Mouse (Mus musculus): ENCODE results near the gene Ino80. TPM values are rescaled to one million over a fixed set of nuclear protein-coding genes. Genes with fewer than 3 reads are reported as not detected.
"Not testable (repeated sequence)": the region's sequence is repeated elsewhere in the genome, so short reads cannot be mapped to it uniquely, and the experiment has no call there.

Ino80 gene
- polyA plus RNA-seq (2014; fragmentation: Nextera tagmentation; extraction: Ambion mirVana), result 3.7 TPM in 2 replicates

DNA sequence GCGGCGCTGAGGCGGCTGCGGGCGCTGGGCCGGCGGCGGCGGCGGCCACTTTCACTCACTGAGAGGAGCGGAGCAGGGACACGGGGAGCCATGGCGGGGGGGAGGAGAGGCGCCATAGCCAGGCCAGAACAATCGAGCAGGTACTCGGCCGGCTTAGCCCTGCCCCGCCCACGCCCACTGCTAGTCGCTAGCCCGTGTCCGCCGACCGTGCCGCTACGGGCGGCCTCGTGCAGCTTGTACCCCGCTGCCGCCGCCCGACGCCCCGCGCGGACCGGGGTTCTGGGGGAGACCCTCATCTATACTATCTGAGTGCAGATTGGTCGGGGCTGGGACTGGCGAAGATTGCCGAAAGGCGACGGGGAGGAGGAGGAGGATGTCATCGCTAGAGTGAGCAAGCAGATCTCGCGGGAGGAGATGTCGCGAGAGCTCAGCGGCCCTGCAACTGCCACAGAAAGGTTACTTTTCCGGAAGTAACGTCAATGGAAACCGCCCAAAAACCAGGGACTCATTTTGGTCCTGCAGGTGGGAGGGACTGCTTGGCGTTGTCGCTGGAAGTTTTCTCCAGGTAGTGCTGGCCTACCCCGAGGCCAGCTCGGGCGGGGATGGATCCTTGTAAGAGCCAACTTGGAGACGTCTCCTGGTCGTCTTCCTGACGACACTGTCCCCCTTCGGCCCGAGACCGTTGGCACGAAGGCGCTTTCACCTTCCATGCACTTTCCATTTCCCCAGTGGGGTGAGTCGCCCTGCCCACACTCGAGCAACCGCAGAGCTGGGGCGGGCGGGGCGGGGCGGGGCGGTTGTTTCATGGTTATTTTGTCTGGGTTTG, at the start of gene Ino80:
Ino80 (minus strand) TSS at position 117 of the 826 bp plus-strand sequence.
- H3K4me3 ChIP-seq (ENCODE audit: low read depth, low read length), result peak within 1 kb of the TSS; percentile 97
- WGBS (ENCODE audit: insufficient replicate concordance), result under 1% methylated on average over 67 of the region's 72 CpGs
- peak within 1 kb of the TSS; percentile 100 for H3K9ac ChIP-seq (ENCODE audit: low read depth, low read length)
- no peaks in the 10 kb centered on the region for H3K9me3 ChIP-seq (replicated peaks; ENCODE audit: control insufficient read depth, low read length)
- peak; percentile 94 for ATAC-seq (replicated peaks; ENCODE audit: insufficient number of reproducible peaks, low FRiP score, low TSS enrichment)
- H3K36me3 ChIP-seq (ENCODE audit: control insufficient read depth, insufficient read depth, low read length), result no peaks in the 10 kb centered on the region
- peaks cover 18% of the 10 kb centered on the region for H3K4me1 ChIP-seq (ENCODE audit: control insufficient read depth, insufficient read depth, low read length)
- H3K27ac ChIP-seq (ENCODE audit: low read depth, low read length), result peak within 1 kb of the TSS; percentile 99
- H3K4me2 ChIP-seq, result peak within 1 kb of the TSS; percentile 93
- H3K27me3 ChIP-seq (ENCODE audit: control insufficient read depth, insufficient read depth, low read length), result no peaks in the 10 kb centered on the region

- H3K27me3 ChIP-seq (ENCODE audit: control insufficient read depth, insufficient read depth, low read length), result no peaks in the 10 kb centered on the region
- no peaks in the 10 kb centered on the region for H3K9me3 ChIP-seq (replicated peaks; ENCODE audit: control insufficient read depth, low read length)
- 47% methylated on average over 4 of the region's 4 CpGs for WGBS (ENCODE audit: insufficient replicate concordance)
- no peak overlapping the region for H3K27ac ChIP-seq (ENCODE audit: low read depth, low read length)
- ATAC-seq (replicated peaks; ENCODE audit: insufficient number of reproducible peaks, low FRiP score, low TSS enrichment), result no peak
- H3K4me3 ChIP-seq (ENCODE audit: low read depth, low read length), result no peak overlapping the region
- no peaks in the 10 kb centered on the region for H3K4me1 ChIP-seq (ENCODE audit: control insufficient read depth, insufficient read depth, low read length)
- H3K4me2 ChIP-seq, result no peak overlapping the region
- no peaks in the 10 kb centered on the region for H3K36me3 ChIP-seq (ENCODE audit: control insufficient read depth, insufficient read depth, low read length)
- no peak overlapping the region for H3K9ac ChIP-seq (ENCODE audit: low read depth, low read length)
Measured at GRCm38 (mm10) chr2:119525422-119525821, 47.9 kb upstream of the Ino80 start.

DNA sequence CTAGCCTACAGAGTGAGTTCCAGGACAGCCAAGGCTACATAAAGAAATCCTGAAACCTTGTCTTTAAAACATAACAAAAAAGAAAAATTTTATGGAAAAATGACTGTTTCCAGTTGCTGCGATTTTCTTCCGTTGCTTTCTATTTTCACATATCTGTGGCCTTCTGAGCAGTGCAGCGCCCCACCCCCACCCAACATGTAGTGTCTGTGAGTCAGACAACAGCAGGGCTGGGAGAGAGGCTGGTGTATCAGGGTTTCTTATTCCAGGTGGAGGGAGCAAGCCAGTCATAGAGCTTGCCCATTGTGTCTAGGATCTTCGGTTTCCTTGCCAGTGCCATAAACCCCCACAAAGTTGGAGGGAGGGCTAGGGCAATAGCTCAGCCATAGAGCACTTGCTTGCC, 46.3 kb upstream of the Ino80 start:
- Histone ChIP-seq H3K4me1 (ENCODE audit: control insufficient read depth, insufficient read depth, low read length) (no peaks in the 10 kb centered on the region), H3K9me3 (replicated peaks; ENCODE audit: control insufficient read depth, low read length) (no peaks in the 10 kb centered on the region), H3K4me3 (ENCODE audit: low read depth, low read length) (no peak overlapping the region), H3K4me2 (no peak overlapping the region), H3K9ac (ENCODE audit: low read depth, low read length) (no peak overlapping the region), H3K27me3 (ENCODE audit: control insufficient read depth, insufficient read depth, low read length) (no peaks in the 10 kb centered on the region), H3K27ac (ENCODE audit: low read depth, low read length) (no peak overlapping the region), H3K36me3 (ENCODE audit: control insufficient read depth, insufficient read depth, low read length) (no peaks in the 10 kb centered on the region)
- no peak for ATAC-seq (replicated peaks; ENCODE audit: insufficient number of reproducible peaks, low FRiP score, low TSS enrichment)
- WGBS (ENCODE audit: insufficient replicate concordance), result 65% methylated on average over 4 of the region's 4 CpGs

- Histone ChIP-seq H3K27me3 (ENCODE audit: control insufficient read depth, insufficient read depth, low read length) (no peaks in the 10 kb centered on the region), H3K9me3 (replicated peaks; ENCODE audit: control insufficient read depth, low read length) (no peaks in the 10 kb centered on the region), H3K4me3 (ENCODE audit: low read depth, low read length) (no peak overlapping the region), H3K9ac (ENCODE audit: low read depth, low read length) (no peak overlapping the region), H3K4me2 (no peak overlapping the region), H3K27ac (ENCODE audit: low read depth, low read length) (no peak overlapping the region), H3K4me1 (ENCODE audit: control insufficient read depth, insufficient read depth, low read length) (no peaks in the 10 kb centered on the region), H3K36me3 (ENCODE audit: control insufficient read depth, insufficient read depth, low read length) (no peaks in the 10 kb centered on the region)
- ATAC-seq (replicated peaks; ENCODE audit: insufficient number of reproducible peaks, low FRiP score, low TSS enrichment), result no peak
- 57% methylated on average over 7 of the region's 7 CpGs for WGBS (ENCODE audit: insufficient replicate concordance)
Measured at GRCm38 (mm10) chr2:119520550-119520949, 43.1 kb upstream of the Ino80 start.

GRCm38 (mm10) chr2:119516811-119517210, 39.3 kb upstream of the Ino80 start:
- no peak for ATAC-seq (replicated peaks; ENCODE audit: insufficient number of reproducible peaks, low FRiP score, low TSS enrichment)
- no peak overlapping the region for H3K9ac ChIP-seq (ENCODE audit: low read depth, low read length)
- no peaks in the 10 kb centered on the region for H3K27me3 ChIP-seq (ENCODE audit: control insufficient read depth, insufficient read depth, low read length)
- H3K4me1 ChIP-seq (ENCODE audit: control insufficient read depth, insufficient read depth, low read length), result no peaks in the 10 kb centered on the region
- H3K4me2 ChIP-seq, result no peak overlapping the region
- H3K9me3 ChIP-seq (replicated peaks; ENCODE audit: control insufficient read depth, low read length), result no peaks in the 10 kb centered on the region
- H3K4me3 ChIP-seq (ENCODE audit: low read depth, low read length), result no peak overlapping the region
- WGBS (ENCODE audit: insufficient replicate concordance), result 59% methylated on average over 5 of the region's 5 CpGs
- H3K27ac ChIP-seq (ENCODE audit: low read depth, low read length), result no peak overlapping the region
- no peaks in the 10 kb centered on the region for H3K36me3 ChIP-seq (ENCODE audit: control insufficient read depth, insufficient read depth, low read length)

- H3K9ac ChIP-seq (ENCODE audit: low read depth, low read length), result no peak overlapping the region
- ATAC-seq (replicated peaks; ENCODE audit: insufficient number of reproducible peaks, low FRiP score, low TSS enrichment), result no peak
- no peak overlapping the region for H3K4me2 ChIP-seq
- WGBS (ENCODE audit: insufficient replicate concordance), result 76% methylated on average over 3 of the region's 3 CpGs
- no peak overlapping the region for H3K27ac ChIP-seq (ENCODE audit: low read depth, low read length)
- no peaks in the 10 kb centered on the region for H3K9me3 ChIP-seq (replicated peaks; ENCODE audit: control insufficient read depth, low read length)
- H3K36me3 ChIP-seq (ENCODE audit: control insufficient read depth, insufficient read depth, low read length), result no peaks in the 10 kb centered on the region
- no peaks in the 10 kb centered on the region for H3K27me3 ChIP-seq (ENCODE audit: control insufficient read depth, insufficient read depth, low read length)
- no peak overlapping the region for H3K4me3 ChIP-seq (ENCODE audit: low read depth, low read length)
- no peaks in the 10 kb centered on the region for H3K4me1 ChIP-seq (ENCODE audit: control insufficient read depth, insufficient read depth, low read length)
Measured at GRCm38 (mm10) chr2:119514026-119514522, 36.6 kb upstream of the Ino80 start.

- WGBS (ENCODE audit: insufficient replicate concordance), result 77% methylated on average over 3 of the region's 3 CpGs
Measured at GRCm38 (mm10) chr2:119512292-119512691, 34.8 kb upstream of the Ino80 start.

GRCm38 (mm10) chr2:119510856-119511255, 33.4 kb upstream of the Ino80 start:
- no peak overlapping the region for H3K4me3 ChIP-seq (ENCODE audit: low read depth, low read length)
- H3K9me3 ChIP-seq (replicated peaks; ENCODE audit: control insufficient read depth, low read length), result no peaks in the 10 kb centered on the region
- 74% methylated on average over 2 of the region's 2 CpGs for WGBS (ENCODE audit: insufficient replicate concordance)
- no peak overlapping the region for H3K4me2 ChIP-seq
- H3K36me3 ChIP-seq (ENCODE audit: control insufficient read depth, insufficient read depth, low read length), result no peaks in the 10 kb centered on the region
- no peak overlapping the region for H3K9ac ChIP-seq (ENCODE audit: low read depth, low read length)
- H3K27me3 ChIP-seq (ENCODE audit: control insufficient read depth, insufficient read depth, low read length), result no peaks in the 10 kb centered on the region
- H3K4me1 ChIP-seq (ENCODE audit: control insufficient read depth, insufficient read depth, low read length), result no peaks in the 10 kb centered on the region
- ATAC-seq (replicated peaks; ENCODE audit: insufficient number of reproducible peaks, low FRiP score, low TSS enrichment), result no peak
- H3K27ac ChIP-seq (ENCODE audit: low read depth, low read length), result no peak overlapping the region

More at GRCm38 (mm10) chr2:119512292-119512691, 34.8 kb upstream of the Ino80 start:
- ATAC-seq (replicated peaks; ENCODE audit: insufficient number of reproducible peaks, low FRiP score, low TSS enrichment), result no peak
- Histone ChIP-seq H3K27ac (ENCODE audit: low read depth, low read length) (no peak overlapping the region), H3K4me2 (no peak overlapping the region), H3K4me3 (ENCODE audit: low read depth, low read length) (no peak overlapping the region), H3K36me3 (ENCODE audit: control insufficient read depth, insufficient read depth, low read length) (no peaks in the 10 kb centered on the region), H3K27me3 (ENCODE audit: control insufficient read depth, insufficient read depth, low read length) (no peaks in the 10 kb centered on the region), H3K9ac (ENCODE audit: low read depth, low read length) (no peak overlapping the region), H3K9me3 (replicated peaks; ENCODE audit: control insufficient read depth, low read length) (no peaks in the 10 kb centered on the region), H3K4me1 (ENCODE audit: control insufficient read depth, insufficient read depth, low read length) (no peaks in the 10 kb centered on the region)

DNA sequence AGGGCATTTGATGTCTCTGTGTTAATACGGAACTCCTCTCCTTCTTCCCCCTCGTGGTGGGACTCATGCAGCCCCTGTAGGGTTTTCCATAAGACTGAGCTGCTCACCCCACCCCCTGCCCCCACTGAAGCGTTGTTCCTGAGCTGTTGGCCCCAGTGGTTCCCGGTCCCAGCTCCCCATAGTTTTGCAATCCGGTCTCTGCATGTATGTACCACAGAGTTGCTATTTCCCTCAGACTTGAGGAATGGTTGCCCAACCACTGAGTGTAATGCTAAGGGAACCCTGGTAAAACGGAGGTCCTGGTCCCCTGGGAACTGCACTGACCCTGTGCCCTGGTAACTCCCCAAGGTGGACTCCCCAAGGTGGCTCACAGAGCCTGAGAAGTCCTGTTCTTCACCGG, 31.0 kb upstream of the Ino80 start:
- not testable (repeated sequence) for H3K9me3 ChIP-seq (replicated peaks; ENCODE audit: control insufficient read depth, low read length); H3K27ac ChIP-seq (ENCODE audit: low read depth, low read length); H3K36me3 ChIP-seq (ENCODE audit: control insufficient read depth, insufficient read depth, low read length); H3K9ac ChIP-seq (ENCODE audit: low read depth, low read length); H3K4me1 ChIP-seq (ENCODE audit: control insufficient read depth, insufficient read depth, low read length); H3K4me3 ChIP-seq (ENCODE audit: low read depth, low read length); H3K4me2 ChIP-seq; ATAC-seq (replicated peaks; ENCODE audit: insufficient number of reproducible peaks, low FRiP score, low TSS enrichment); H3K27me3 ChIP-seq (ENCODE audit: control insufficient read depth, insufficient read depth, low read length)
- WGBS (ENCODE audit: insufficient replicate concordance), result 57% methylated on average over 7 of the region's 7 CpGs

Measured in heart, embryonic 11.5 days (tissue).